Mouse (Mus musculus): ENCODE results near the gene Ppp1r26. TPM values are rescaled to one million over a fixed set of nuclear protein-coding genes. Genes with fewer than 3 reads are reported as not detected.

Ppp1r26 gene
- 10 to 100 TPM; 26.9 to 27.3 TPM for total RNA-seq (2021)

DNA sequence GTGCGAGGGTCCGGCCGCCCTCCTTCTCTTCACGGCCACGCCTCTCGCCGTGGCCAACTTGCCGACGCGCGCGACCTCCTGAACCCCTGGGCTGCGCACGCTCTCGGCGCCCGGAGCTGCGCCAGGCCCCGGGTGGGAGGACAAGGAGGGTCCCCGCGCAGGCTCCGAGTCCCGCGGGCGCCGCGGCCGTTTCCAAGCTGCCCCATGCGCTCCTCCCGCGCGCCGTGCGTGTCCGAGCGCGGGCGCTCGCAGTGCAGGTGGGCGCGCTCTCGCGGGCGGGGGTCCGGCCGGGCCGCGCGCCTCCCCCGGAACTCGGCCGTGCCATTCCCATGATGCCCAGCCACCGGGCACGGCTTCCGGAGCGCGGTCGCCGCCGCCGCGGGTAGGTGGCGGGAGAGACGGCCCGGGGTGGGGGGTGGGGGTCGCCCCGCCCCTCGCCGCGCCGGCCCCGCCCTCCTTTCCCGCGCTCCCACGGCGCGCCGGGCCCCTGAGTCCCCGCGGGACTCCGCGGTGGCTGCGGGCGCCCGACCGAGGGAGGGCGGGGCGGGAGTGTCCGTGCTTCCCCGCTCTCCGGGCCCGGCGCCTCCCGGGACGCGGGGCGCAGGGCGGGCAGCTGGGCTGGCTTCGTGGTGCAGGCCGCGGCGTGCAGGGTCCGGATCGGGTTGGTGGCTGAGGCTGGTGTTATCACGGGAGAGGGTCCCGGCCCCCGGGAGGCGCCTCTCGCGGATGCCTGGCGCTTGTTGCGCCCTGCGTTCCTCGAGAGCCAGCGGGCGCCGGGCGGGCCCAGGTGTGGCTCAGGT is at the start of gene Ppp1r26:
TSS of gene Ppp1r26 (plus strand) at position 286 of the 800 bp plus-strand sequence.
- DNase-seq (ENCODE audit: extremely low spot score in 1 of 2, low spot score in 2 of 2) = peak in 1 of 2 experiments; percentile 68
- intact Hi-C loops (cut with DNase I) = no loop called here

DNA sequence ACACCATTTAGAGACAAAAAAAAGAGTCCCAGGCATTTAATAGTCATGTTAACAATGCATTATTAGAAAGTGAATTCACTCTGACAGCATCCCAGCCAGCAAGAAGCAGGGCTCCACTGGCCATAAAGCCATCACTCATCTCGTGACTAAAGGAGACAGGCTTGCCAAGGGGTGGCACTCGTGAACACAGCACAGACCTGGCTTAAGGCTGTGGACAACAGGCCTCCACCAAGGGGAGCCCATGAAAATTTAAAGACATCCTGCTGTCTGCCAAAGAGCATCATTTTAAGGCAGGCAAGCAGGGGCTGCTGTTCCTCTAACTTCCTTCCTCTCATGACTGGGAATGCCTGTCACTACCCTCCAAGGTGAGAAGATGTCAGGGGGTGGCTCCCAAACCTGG is 49.7 kb upstream of the Ppp1r26 start:
- intact Hi-C loops (cut with DNase I) = no loop called here
- DNase-seq (ENCODE audit: extremely low spot score in 1 of 2, low spot score in 2 of 2) = no peak

DNA sequence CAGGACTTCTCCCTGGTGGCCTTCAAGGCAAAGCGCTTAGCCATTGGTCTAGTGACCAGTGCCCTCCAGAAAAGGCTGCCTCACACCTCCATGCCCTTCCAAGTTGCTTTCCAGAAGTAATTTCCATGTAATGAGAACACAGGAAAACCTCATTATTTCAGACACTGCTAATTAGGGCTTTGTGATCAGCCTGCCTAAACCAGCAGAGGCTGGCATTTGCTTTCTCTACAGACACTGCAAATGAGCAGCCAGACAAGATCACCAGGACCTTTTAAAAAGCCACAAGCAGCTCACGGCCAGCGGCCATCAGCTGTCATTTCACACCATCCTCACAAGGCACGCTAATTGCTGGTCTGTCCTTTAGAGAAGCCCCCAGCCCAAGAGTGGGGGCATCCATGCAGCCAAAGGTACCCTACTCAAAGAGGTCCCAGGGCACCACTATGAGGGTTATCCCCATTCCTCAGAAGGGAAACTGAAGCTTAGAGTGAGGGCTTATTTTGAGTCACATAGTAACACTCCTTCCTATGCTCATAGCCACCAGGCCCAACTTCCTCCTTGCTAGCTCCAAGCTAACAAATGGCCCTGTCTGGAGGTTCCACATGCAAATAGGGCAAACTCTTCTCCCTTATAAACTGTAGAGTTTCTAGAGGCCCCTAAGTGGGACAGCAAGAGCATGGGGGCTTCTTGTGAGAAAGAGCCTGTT is 49.0 kb upstream of the Ppp1r26 start:
- DNase-seq (ENCODE audit: extremely low spot score in 1 of 2, low spot score in 2 of 2) = no peak
- intact Hi-C loops (cut with DNase I) = no loop called here

DNA sequence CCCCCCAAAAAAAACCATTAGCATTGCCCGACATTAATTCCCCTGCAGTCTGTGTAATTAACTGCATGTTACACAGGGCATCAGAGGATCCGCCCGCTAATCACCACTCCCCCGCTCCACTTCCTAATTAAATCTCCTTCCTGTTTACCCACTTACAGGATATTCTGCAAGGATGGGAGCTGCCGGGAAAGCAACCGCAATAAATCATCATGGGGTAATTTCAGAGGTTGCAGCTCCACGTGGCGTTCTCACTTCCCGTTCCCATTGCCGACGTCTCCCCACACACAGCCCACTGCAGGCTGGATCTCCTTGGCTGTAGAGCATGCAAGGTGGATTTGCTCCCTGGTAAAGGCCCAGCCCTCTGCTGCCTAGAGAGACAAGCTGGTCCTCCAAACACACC is 45.0 kb upstream of the Ppp1r26 start:
- no peak for DNase-seq (ENCODE audit: extremely low spot score in 1 of 2, low spot score in 2 of 2)
- intact Hi-C loops (cut with DNase I) = no loop called here

DNA sequence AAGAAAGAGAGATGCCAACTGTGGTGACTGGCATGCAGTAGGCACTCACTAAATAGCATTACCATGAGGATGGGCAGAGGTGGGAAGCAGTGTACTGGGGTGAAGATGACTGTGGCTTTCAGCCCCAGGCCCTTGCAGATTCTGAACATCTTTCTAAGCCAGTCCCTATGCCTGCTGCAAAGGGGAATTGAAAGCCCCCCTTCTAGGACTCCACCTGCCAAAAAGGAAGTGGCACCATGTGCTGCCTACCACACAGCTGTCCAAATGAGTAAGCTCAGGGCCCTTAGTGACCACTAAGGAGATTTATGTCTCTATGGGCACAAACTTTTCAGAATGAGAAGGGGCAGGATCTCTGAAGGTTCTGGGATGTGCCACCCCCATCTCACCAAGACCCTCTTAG is 44.5 kb upstream of the Ppp1r26 start:
- intact Hi-C loops (cut with DNase I) = no loop called here
- no peak for DNase-seq (ENCODE audit: extremely low spot score in 1 of 2, low spot score in 2 of 2)

DNA sequence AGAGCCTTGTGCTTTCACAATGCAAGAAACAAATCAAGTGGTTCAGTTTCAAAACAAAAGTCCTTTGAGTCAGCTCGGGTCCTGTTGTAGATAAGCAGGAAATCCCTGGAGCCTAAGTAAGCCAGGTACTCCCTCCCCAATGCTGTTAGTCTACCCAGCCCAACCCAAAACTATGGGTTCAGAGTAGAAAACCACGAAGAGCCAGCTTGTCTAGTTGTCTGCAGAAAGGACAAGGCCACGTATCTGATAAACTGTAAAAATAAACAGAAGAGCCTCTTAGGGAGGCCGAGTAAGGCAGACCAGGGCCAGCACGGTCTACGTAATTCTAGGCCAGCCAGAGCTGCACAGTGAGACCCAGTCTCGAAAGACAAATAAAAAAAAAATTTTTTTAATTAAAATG is 38.8 kb upstream of the Ppp1r26 start:
- no peak for DNase-seq (ENCODE audit: extremely low spot score in 1 of 2, low spot score in 2 of 2)
- intact Hi-C loops (cut with DNase I) = no loop called here

DNA sequence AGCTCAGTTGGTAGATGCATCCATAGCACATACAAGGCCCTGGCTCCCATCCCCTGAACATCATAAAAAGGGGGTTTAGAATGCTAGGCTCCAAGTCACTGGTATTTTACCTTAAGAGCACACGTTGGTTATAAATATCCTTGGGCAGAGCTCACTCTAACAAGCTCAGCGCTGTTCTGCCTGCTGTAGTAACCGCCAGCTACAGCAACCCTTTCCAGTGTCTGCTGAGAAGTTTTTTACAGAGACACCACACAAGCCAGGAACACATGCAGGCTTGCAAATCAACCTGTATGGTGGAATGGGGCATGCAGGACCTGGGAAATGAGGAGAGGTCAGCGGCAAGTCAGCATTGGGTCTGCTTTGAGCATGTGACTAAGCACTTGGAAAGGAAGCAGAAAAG is 37.5 kb upstream of the Ppp1r26 start:
- no peak for DNase-seq (ENCODE audit: extremely low spot score in 1 of 2, low spot score in 2 of 2)
- intact Hi-C loops (cut with DNase I) = no loop called here

DNA sequence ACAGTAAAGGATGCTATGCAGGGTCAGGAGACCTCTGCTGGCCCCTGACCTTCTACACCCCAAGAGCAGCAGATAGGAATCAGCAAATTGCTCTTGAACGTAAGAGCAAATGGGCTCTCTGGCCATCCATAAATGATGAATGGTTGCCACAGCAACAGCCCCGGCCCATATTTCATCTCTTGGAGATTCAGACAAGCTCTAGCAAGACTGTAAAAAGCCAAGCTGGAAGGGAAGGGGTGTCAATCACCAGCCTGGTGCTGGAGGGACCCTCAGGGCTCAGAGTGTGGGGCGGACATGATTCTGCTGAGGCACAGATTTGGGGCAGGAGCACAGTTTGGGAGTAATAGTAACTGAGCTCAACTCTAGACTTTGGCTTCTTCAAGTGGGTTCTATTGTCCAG is 37.0 kb upstream of the Ppp1r26 start:
- intact Hi-C loops (cut with DNase I) = no loop called here
- DNase-seq (ENCODE audit: extremely low spot score in 1 of 2, low spot score in 2 of 2) = no peak

DNA sequence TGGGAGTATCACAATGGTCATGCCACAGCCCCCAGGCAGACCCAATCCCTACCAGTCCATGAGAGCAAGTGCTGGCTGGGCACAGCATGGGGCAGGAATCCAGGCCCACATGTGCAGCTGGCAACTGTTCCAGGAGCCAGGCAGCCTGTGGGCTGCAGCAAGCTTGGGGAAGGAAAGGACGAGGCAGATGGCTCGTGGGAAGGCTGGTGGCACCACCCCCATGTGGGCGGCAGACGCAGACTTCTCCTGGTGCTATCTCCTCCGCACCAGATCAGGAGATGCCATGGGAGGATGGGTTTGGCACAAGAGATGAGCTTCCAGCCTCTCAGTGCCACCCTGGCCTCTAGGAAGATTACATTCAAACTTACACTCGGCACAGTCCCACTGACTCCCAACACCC is 33.7 kb upstream of the Ppp1r26 start:
- DNase-seq (ENCODE audit: extremely low spot score in 1 of 2, low spot score in 2 of 2) = peak; percentile 66 to 72
- intact Hi-C loops (cut with DNase I) = no loop called here

DNA sequence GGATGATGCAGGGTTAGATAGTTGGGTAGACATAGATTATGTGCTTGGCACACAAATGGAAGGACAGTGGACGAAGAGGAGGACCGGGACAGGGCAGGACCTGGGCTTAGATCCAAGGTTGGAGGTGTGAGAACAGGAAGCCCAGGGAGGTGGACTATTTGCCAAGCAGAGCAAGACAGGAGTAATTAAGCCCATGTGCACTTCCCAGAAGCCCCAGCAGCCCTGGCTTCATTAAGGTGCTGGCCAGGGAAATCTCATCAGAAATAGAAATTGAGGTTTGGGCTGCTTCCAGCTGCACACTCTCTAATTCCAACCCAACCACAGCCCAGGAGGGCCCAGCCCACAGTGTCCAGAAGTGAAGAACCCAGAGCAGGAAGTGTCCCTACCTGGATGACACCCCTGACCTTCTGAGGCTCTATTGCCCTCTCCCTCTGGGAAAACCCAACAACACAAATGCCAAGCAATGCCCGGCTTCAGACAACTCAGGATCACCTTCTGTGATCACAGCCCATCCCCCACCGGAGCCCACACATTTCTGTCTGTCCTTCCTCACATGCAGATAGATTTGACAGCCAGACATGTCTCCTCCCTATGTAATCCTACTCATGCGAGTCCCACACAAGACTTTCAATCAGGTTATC is 32.4 kb upstream of the Ppp1r26 start:
- intact Hi-C loops (cut with DNase I) = no loop called here
- DNase-seq (ENCODE audit: extremely low spot score in 1 of 2, low spot score in 2 of 2) = no peak

DNA sequence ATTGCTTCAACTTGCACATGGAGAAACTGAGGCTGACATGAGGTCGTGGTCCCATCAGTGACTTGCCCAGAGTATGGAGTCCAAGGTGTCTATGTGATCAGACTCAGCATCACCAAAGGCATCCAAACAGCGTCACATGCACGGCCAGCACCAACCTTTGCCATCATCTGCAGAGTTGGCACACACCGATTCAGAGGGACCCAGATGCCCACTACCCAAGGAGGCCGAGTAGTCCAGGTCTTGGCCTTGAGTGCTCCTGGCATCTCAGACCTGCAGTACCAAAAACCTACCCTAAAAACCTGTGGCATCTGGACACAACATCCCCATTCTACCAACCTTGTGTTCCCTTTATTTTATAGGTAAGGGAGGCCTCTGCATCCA is 31.9 kb upstream of the Ppp1r26 start:
- intact Hi-C loops (cut with DNase I) = loop anchor here (5.0 kb wide), 2 partner anchors 37 to 862 kb away; no protein-coding TSS in a partner anchor
- no peak for DNase-seq (ENCODE audit: extremely low spot score in 1 of 2, low spot score in 2 of 2)

DNA sequence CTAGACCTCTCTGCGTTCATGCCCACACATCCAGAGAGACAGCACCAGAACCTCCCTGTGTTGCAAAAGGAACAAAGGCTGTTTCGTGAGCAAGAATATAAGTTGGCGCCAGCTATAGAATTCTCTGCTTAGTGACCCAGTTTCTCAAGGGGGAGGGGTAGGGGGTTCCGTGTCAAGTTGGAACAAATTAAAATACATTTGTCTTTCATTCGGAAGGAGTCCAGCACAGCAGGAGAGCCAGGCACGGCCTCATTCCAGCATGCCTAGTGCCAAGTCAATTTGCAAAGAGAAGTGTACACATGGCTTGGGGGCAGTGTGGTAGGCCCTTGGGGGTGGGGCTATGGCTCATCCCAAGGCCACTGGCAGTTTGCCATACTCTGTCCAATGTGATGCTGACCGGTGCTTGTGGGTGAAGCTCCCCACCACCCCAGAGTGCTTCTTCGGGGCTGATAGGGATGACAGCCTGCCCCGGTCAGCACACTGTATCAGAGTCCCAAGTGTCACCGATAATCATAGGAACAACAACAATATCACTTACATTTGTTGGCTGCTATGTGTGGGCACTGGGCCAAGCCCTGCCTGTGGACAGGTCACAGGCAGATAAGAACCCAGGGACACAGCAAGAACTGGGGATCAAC is 31.1 kb upstream of the Ppp1r26 start:
- peak; percentile 55 to 74 for DNase-seq (ENCODE audit: extremely low spot score in 1 of 2, low spot score in 2 of 2)
- intact Hi-C loops (cut with DNase I) = loop anchor here (5.0 kb wide), 2 partner anchors 38 to 863 kb away; no protein-coding TSS in a partner anchor

DNA sequence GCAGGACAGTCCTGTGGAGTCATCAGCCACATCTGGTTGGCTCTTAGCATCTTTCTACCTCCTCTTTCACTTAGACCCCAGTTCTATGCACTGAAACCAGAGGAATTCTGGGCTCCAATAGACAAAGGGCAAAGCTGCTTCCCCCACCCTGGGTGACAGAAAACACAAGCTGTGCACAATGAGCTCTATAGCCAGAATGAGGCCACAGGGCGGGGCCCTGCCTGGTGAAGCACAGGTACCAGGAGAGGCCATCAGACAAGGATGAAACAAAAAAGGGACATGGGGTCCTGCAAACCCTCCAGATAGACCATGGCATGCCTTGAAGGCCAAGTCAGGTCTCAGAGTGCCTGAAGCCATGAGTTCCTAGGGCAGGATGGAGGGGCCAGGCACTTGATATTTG is 30.1 kb upstream of the Ppp1r26 start:
- no peak for DNase-seq (ENCODE audit: extremely low spot score in 1 of 2, low spot score in 2 of 2)
- intact Hi-C loops (cut with DNase I) = loop anchor here (5.0 kb wide), 2 partner anchors 39 to 864 kb away; no protein-coding TSS in a partner anchor

DNA sequence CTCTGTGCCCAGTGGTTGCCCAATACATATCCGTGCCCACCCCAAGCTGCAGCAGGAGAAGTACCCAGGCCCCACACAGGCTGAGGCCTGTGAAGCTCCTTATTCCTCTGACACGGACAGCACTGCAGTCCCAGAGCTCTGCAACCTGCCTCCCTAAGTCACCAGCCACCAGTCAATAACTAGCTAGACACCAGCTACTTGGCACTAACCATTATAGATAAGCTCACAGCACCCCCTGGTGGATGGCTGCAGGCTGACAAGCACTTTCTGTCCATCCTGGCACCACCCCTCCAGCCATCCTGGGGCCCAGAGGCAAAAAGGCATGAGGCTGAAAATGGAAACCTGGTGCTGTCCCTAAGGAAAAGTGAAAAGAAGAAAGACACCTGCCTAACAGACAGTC is 28.6 kb upstream of the Ppp1r26 start:
- intact Hi-C loops (cut with DNase I) = loop anchor here (1.0 to 5.0 kb wide), 4 partner anchors 41 to 866 kb away; no protein-coding TSS in a partner anchor
- DNase-seq (ENCODE audit: extremely low spot score in 1 of 2, low spot score in 2 of 2) = peak; percentile 82 to 88

DNA sequence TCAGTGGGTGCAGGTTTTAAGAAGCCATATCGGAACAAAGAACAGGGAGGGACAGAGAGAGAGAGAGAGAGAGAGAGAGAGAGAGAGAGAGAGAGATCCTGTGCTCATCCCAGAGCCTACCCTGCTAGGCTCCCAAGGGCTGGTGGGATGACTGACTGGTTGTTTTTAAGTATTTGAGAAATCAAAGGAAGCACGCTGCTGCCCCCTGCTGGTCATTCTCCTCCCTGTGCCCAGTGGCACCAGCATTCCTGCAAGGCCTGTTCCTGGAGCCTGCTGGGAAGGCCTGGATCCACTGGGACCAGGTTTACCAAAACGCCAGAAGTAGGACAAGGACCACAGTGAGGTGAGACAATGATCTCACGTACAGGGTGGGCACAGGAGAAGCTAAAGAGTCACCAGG is 26.7 kb upstream of the Ppp1r26 start:
- intact Hi-C loops (cut with DNase I) = loop anchor here (2.0 to 5.0 kb wide), 4 partner anchors 43 to 868 kb away; no protein-coding TSS in a partner anchor

DNA sequence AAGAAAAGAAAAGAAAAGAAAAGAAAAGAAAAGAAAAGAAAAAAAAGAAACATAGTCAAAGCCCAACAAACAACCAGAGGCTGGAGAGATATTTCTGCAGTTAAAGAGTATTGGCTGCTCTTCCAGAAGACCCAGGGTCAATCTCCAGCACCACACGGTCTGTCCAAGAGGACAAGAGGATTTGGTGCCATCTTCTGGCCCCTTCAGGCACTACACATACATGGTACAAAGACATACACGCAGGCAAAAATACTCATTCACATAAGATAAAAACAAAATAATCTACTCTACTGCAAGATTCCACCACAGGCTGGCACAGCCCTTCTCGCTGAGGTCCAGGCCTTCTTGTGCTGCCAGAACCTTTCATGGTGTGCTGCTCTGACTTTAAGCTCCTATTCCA is 23.4 kb upstream of the Ppp1r26 start:
- intact Hi-C loops (cut with DNase I) = no loop called here
- no peak for DNase-seq (ENCODE audit: extremely low spot score in 1 of 2, low spot score in 2 of 2)

More for the DNA sequence above, 26.7 kb upstream of the Ppp1r26 start:
- DNase-seq (ENCODE audit: extremely low spot score in 1 of 2, low spot score in 2 of 2) = peak; percentile 91 to 92

DNA sequence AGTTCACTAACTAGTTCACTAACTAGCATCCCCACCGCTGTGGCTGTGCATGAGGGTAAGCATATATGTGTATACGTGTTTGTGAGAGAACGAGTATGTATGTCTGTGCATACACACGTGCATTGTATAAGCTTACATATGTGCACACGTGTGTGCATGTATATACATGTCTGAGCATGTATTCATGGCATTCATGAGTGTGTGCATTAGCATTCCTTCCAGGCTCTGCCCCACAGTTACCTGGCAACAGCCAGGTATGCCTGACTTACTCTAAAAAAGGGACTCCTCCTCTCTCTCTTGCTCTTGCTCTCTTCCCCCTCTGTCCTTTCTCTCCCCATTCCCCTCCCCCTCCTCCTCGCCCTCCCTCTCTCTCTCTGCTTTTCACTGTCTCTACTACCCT is 19.4 kb upstream of the Ppp1r26 start:
- no peak for DNase-seq (ENCODE audit: extremely low spot score in 1 of 2, low spot score in 2 of 2)
- intact Hi-C loops (cut with DNase I) = no loop called here

DNA sequence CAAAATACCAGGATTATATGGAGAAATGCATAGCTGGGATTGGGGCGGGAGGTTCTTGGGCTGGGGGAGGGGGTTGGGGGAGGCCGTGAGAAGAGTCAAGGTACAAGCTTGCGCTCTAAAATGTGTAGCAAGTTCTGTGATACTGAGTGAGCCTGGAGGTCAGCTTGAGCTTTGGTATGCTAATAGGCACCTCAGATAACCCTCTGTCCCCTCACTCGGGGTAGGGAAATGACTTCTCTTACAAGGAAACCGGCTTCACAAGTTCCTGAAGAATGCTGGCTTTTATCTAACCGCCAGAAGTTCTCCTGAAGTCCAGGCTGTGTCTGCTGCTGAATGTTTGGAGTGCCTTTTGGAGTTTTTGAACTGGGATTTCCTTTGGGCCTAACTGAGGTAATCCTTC is 15.8 kb upstream of the Ppp1r26 start:
- intact Hi-C loops (cut with DNase I) = no loop called here
- DNase-seq (ENCODE audit: extremely low spot score in 1 of 2, low spot score in 2 of 2) = no peak

DNA sequence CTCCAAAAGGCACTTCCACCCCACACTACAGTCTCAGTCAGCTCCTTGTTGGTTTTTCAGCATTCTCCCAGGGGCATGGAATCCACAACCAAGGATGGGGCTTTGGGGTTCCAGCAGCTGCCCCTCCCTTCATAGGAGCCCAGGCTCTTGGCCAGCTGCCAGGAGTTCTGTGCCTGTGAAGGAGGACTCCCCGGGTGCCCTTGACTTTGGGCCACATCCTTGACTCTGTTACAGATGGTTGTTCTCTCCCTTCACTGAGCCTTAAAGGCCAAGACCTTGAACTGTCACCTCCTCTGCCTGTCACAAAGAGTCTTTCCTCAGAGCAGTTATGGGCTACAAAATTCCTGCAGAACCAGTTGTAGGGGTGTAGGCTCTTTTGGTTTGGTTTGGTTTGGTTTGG is 13.8 kb upstream of the Ppp1r26 start:
- DNase-seq (ENCODE audit: extremely low spot score in 1 of 2, low spot score in 2 of 2) = peak in 1 of 2 experiments; percentile 67
- intact Hi-C loops (cut with DNase I) = no loop called here
